Mouse (Mus musculus): ENCODE results near the gene Zfp266. TPM values are rescaled to one million over a fixed set of nuclear protein-coding genes. Genes with fewer than 3 reads are reported as not detected.

Zfp266 gene
- polyA plus RNA-seq, 1 experiment from 2014 or later: 161 TPM

GRCm38 (mm10) chr9:20536598-20536997 lies 15.4 kb upstream of the Zfp266 start:
- no peak for ATAC-seq (replicated peaks; ENCODE audit: low FRiP score)

GRCm38 (mm10) chr9:20534326-20534926 lies 13.2 kb upstream of the Zfp266 start:
- Histone ChIP-seq H3K9me3 (ENCODE audit: control insufficient read depth, low read length) (no peaks in the 10 kb centered on the region), H3K4me2 (ENCODE audit: low read depth, low read length, severe bottlenecking) (no peak overlapping the region), H3K27me3 (ENCODE audit: control insufficient read depth, insufficient read depth, low read length) (no peaks in the 10 kb centered on the region), H3K4me1 (replicated peaks; ENCODE audit: control insufficient read depth, insufficient read depth, low read length) (no peaks in the 10 kb centered on the region), H3K36me3 (ENCODE audit: control insufficient read depth, insufficient read depth, low read length) (no peaks in the 10 kb centered on the region), H3K27ac (ENCODE audit: low read depth, low read length) (no peak overlapping the region), H3K4me3 (ENCODE audit: low read depth, low read length) (no peak overlapping the region), H3K9ac (ENCODE audit: low read length) (no peak overlapping the region)
- ATAC-seq (replicated peaks; ENCODE audit: low FRiP score) (no peak), DNase-seq (ENCODE audit: low spot score) (no peak)
- 76% methylated on average over 8 of the region's 8 CpGs for WGBS

More at GRCm38 (mm10) chr9:20536598-20536997, 15.4 kb upstream of the Zfp266 start:
- Histone ChIP-seq H3K27me3 (ENCODE audit: control insufficient read depth, insufficient read depth, low read length) (no peaks in the 10 kb centered on the region), H3K27ac (ENCODE audit: low read depth, low read length) (no peak overlapping the region), H3K4me1 (replicated peaks; ENCODE audit: control insufficient read depth, insufficient read depth, low read length) (no peaks in the 10 kb centered on the region), H3K9ac (ENCODE audit: low read length) (no peak overlapping the region), H3K9me3 (ENCODE audit: control insufficient read depth, low read length) (no peaks in the 10 kb centered on the region), H3K4me3 (ENCODE audit: low read depth, low read length) (no peak overlapping the region), H3K4me2 (ENCODE audit: low read depth, low read length, severe bottlenecking) (no peak overlapping the region), H3K36me3 (ENCODE audit: control insufficient read depth, insufficient read depth, low read length) (no peaks in the 10 kb centered on the region)
- WGBS: 93% methylated on average over 2 of the region's 2 CpGs
- no peak for DNase-seq (ENCODE audit: low spot score)

GRCm38 (mm10) chr9:20520531-20521210 lies 546 bp downstream of the Zfp266 start:
- no peaks in the 10 kb centered on the region for H3K36me3 ChIP-seq (ENCODE audit: control insufficient read depth, insufficient read depth, low read length)
- peak overlapping the region; percentile 73 for H3K4me3 ChIP-seq (ENCODE audit: low read depth, low read length)
- peak overlapping the region; percentile 81 for H3K4me2 ChIP-seq (ENCODE audit: low read depth, low read length, severe bottlenecking)
- H3K4me1 ChIP-seq (replicated peaks; ENCODE audit: control insufficient read depth, insufficient read depth, low read length): no peaks in the 10 kb centered on the region; the same call in 1 of the 2 replicates
- whole genome bisulfite sequencing: under 1% methylated on average over 17 of the region's 17 CpGs
- H3K27ac ChIP-seq (ENCODE audit: low read depth, low read length): peak overlapping the region; percentile 92
- peak overlapping the region; percentile 95 for H3K9ac ChIP-seq (ENCODE audit: low read length)
- ATAC-seq (replicated peaks; ENCODE audit: low FRiP score) (peak; percentile 32; the same call in 1 of the 2 replicates), DNase-seq (ENCODE audit: low spot score) (no peak)
- H3K27me3 ChIP-seq (ENCODE audit: control insufficient read depth, insufficient read depth, low read length): no peaks in the 10 kb centered on the region
- no peaks in the 10 kb centered on the region for H3K9me3 ChIP-seq (ENCODE audit: control insufficient read depth, low read length)

GRCm38 (mm10) chr9:20519949-20520348 lies 1.3 kb downstream of the Zfp266 start:
- Histone ChIP-seq H3K4me1 (replicated peaks; ENCODE audit: control insufficient read depth, insufficient read depth, low read length) (no peaks in the 10 kb centered on the region; the same call in 1 of the 2 replicates), H3K9me3 (ENCODE audit: control insufficient read depth, low read length) (no peaks in the 10 kb centered on the region), H3K36me3 (ENCODE audit: control insufficient read depth, insufficient read depth, low read length) (peaks cover 2% of the 10 kb centered on the region; the same call in 1 of the 2 replicates), H3K9ac (ENCODE audit: low read length) (peak overlapping the region; percentile 61), H3K27ac (ENCODE audit: low read depth, low read length) (no peak overlapping the region), H3K4me2 (ENCODE audit: low read depth, low read length, severe bottlenecking) (peak overlapping the region; percentile 83), H3K27me3 (ENCODE audit: control insufficient read depth, insufficient read depth, low read length) (no peaks in the 10 kb centered on the region), H3K4me3 (ENCODE audit: low read depth, low read length) (peak overlapping the region; percentile 49)
- ATAC-seq (replicated peaks; ENCODE audit: low FRiP score): no peak
- DNase-seq (ENCODE audit: low spot score): no peak
- 9% methylated on average over 4 of the region's 4 CpGs for WGBS

GRCm38 (mm10) chr9:20518708-20519107 lies 2.5 kb downstream of the Zfp266 start:
- ATAC-seq (replicated peaks; ENCODE audit: low FRiP score) (no peak), DNase-seq (ENCODE audit: low spot score) (no peak)

GRCm38 (mm10) chr9:20517727-20518126 lies 3.5 kb downstream of the Zfp266 start:
- H3K36me3 ChIP-seq (ENCODE audit: control insufficient read depth, insufficient read depth, low read length): peaks cover 2% of the 10 kb centered on the region; the same call in 1 of the 2 replicates
- H3K27ac ChIP-seq (ENCODE audit: low read depth, low read length): no peak overlapping the region
- H3K4me3 ChIP-seq (ENCODE audit: low read depth, low read length): no peak overlapping the region
- peaks cover 2% of the 10 kb centered on the region; the same call in 1 of the 2 replicates for H3K4me1 ChIP-seq (replicated peaks; ENCODE audit: control insufficient read depth, insufficient read depth, low read length)
- H3K9me3 ChIP-seq (ENCODE audit: control insufficient read depth, low read length): no peaks in the 10 kb centered on the region
- no peaks in the 10 kb centered on the region for H3K27me3 ChIP-seq (ENCODE audit: control insufficient read depth, insufficient read depth, low read length)
- 92% methylated on average over 1 of the region's 1 CpGs for WGBS
- H3K4me2 ChIP-seq (ENCODE audit: low read depth, low read length, severe bottlenecking): no peak overlapping the region
- no peak for DNase-seq (ENCODE audit: low spot score)
- ATAC-seq (replicated peaks; ENCODE audit: low FRiP score): no peak
- H3K9ac ChIP-seq (ENCODE audit: low read length): no peak overlapping the region

More at GRCm38 (mm10) chr9:20518708-20519107, 2.5 kb downstream of the Zfp266 start:
- H3K4me1 ChIP-seq (replicated peaks; ENCODE audit: control insufficient read depth, insufficient read depth, low read length): peaks cover 2% of the 10 kb centered on the region; the same call in 1 of the 2 replicates
- no peaks in the 10 kb centered on the region for H3K9me3 ChIP-seq (ENCODE audit: control insufficient read depth, low read length)
- no peak overlapping the region; the same call in 1 of the 2 replicates for H3K9ac ChIP-seq (ENCODE audit: low read length)
- H3K4me2 ChIP-seq (ENCODE audit: low read depth, low read length, severe bottlenecking): peak overlapping the region; percentile 83; the same call in 1 of the 2 replicates
- peaks cover 2% of the 10 kb centered on the region; the same call in 1 of the 2 replicates for H3K36me3 ChIP-seq (ENCODE audit: control insufficient read depth, insufficient read depth, low read length)
- no peaks in the 10 kb centered on the region for H3K27me3 ChIP-seq (ENCODE audit: control insufficient read depth, insufficient read depth, low read length)
- 89% methylated on average over 4 of the region's 4 CpGs for WGBS
- no peak overlapping the region for H3K4me3 ChIP-seq (ENCODE audit: low read depth, low read length)
- H3K27ac ChIP-seq (ENCODE audit: low read depth, low read length): no peak overlapping the region

GRCm38 (mm10) chr9:20514016-20514415 lies 7.2 kb downstream of the Zfp266 start:
- Histone ChIP-seq H3K9ac (ENCODE audit: low read length) (no peak overlapping the region), H3K36me3 (ENCODE audit: control insufficient read depth, insufficient read depth, low read length) (peaks cover 2% of the 10 kb centered on the region; the same call in 1 of the 2 replicates), H3K9me3 (ENCODE audit: control insufficient read depth, low read length) (no peaks in the 10 kb centered on the region), H3K4me3 (ENCODE audit: low read depth, low read length) (no peak overlapping the region), H3K27me3 (ENCODE audit: control insufficient read depth, insufficient read depth, low read length) (no peaks in the 10 kb centered on the region), H3K27ac (ENCODE audit: low read depth, low read length) (no peak overlapping the region), H3K4me2 (ENCODE audit: low read depth, low read length, severe bottlenecking) (no peak overlapping the region), H3K4me1 (replicated peaks; ENCODE audit: control insufficient read depth, insufficient read depth, low read length) (peaks cover 2% of the 10 kb centered on the region; the same call in 1 of the 2 replicates)
- ATAC-seq (replicated peaks; ENCODE audit: low FRiP score) (no peak), DNase-seq (ENCODE audit: low spot score) (no peak)
- 89% methylated on average over 3 of the region's 3 CpGs for WGBS

GRCm38 (mm10) chr9:20512714-20513113 lies 8.5 kb downstream of the Zfp266 start:
- Histone ChIP-seq H3K4me1 (replicated peaks; ENCODE audit: control insufficient read depth, insufficient read depth, low read length) (peaks cover 2% of the 10 kb centered on the region; the same call in 1 of the 2 replicates), H3K36me3 (ENCODE audit: control insufficient read depth, insufficient read depth, low read length) (peaks cover 2% of the 10 kb centered on the region; the same call in 1 of the 2 replicates), H3K9me3 (ENCODE audit: control insufficient read depth, low read length) (no peaks in the 10 kb centered on the region), H3K27ac (ENCODE audit: low read depth, low read length) (no peak overlapping the region), H3K27me3 (ENCODE audit: control insufficient read depth, insufficient read depth, low read length) (no peaks in the 10 kb centered on the region), H3K4me2 (ENCODE audit: low read depth, low read length, severe bottlenecking) (no peak overlapping the region), H3K9ac (ENCODE audit: low read length) (no peak overlapping the region), H3K4me3 (ENCODE audit: low read depth, low read length) (no peak overlapping the region)
- DNase-seq (ENCODE audit: low spot score): no peak
- WGBS: 92% methylated on average over 8 of the region's 8 CpGs
- ATAC-seq (replicated peaks; ENCODE audit: low FRiP score): no peak

All from forebrain, embryonic 11.5 days (tissue).